Mouse (Mus musculus): ENCODE results near the gene Tmem100.

Tmem100 gene

GRCm38 (mm10) chr11:90019161-90019560 lies 11.0 kb upstream of the Tmem100 start:
- DNase-seq, result peak in 1 of 2 experiments; percentile 58

GRCm38 (mm10) chr11:90025891-90026801 lies 4.0 kb upstream of the Tmem100 start:
- DNase-seq, result peak in 1 of 2 experiments; percentile 51

- no peak for DNase-seq
Observed at GRCm38 (mm10) chr11:90026802-90027174, 3.4 kb upstream of the Tmem100 start.

GRCm38 (mm10) chr11:90027216-90027615 lies 2.9 kb upstream of the Tmem100 start:
- no peak for DNase-seq

- DNase-seq, result no peak
Observed at GRCm38 (mm10) chr11:90028746-90029145, 1.4 kb upstream of the Tmem100 start.

GRCm38 (mm10) chr11:90029354-90029753 lies 794 bp upstream of the Tmem100 start:
- peak; percentile 83 to 87 for DNase-seq

- DNase-seq, result peak; percentile 73 to 77
Observed at GRCm38 (mm10) chr11:90030557-90030956, 409 bp downstream of the Tmem100 start.

- no peak for DNase-seq
Observed at GRCm38 (mm10) chr11:90031076-90031475, 928 bp downstream of the Tmem100 start.

- peak in 1 of 2 experiments; percentile 40 for DNase-seq
Observed at GRCm38 (mm10) chr11:90032807-90033206, 2.7 kb downstream of the Tmem100 start.

- peak in 1 of 2 experiments; percentile 37 for DNase-seq
Observed at GRCm38 (mm10) chr11:90033442-90033841, 3.3 kb downstream of the Tmem100 start.

- no peak for DNase-seq
Observed at GRCm38 (mm10) chr11:90034646-90035045, 4.5 kb downstream of the Tmem100 start.

GRCm38 (mm10) chr11:90035532-90035931 lies 5.4 kb downstream of the Tmem100 start:
- DNase-seq, result no peak

GRCm38 (mm10) chr11:90036416-90036815 lies 6.3 kb downstream of the Tmem100 start:
- DNase-seq, result no peak

GRCm38 (mm10) chr11:90038022-90038421 lies 7.9 kb downstream of the Tmem100 start:
- DNase-seq, result peak; percentile 59 to 75

GRCm38 (mm10) chr11:90044459-90044858 lies 14.3 kb downstream of the Tmem100 start:
- peak in 1 of 2 experiments; percentile 40 for DNase-seq

- no peak for DNase-seq
Observed at GRCm38 (mm10) chr11:90046211-90046610, 16.1 kb downstream of the Tmem100 start.

- DNase-seq, result no peak
Observed at GRCm38 (mm10) chr11:90047271-90047670, 17.1 kb downstream of the Tmem100 start.

GRCm38 (mm10) chr11:90050016-90050415 lies 19.9 kb downstream of the Tmem100 start:
- peak in 1 of 2 experiments; percentile 51 for DNase-seq

- no peak for DNase-seq
Observed at GRCm38 (mm10) chr11:90052785-90053184, 22.6 kb downstream of the Tmem100 start.

GRCm38 (mm10) chr11:90053820-90054219 lies 23.7 kb downstream of the Tmem100 start:
- peak in 1 of 2 experiments; percentile 52 for DNase-seq

GRCm38 (mm10) chr11:90054401-90054800 lies 24.3 kb downstream of the Tmem100 start:
- DNase-seq, result peak; percentile 78 to 83

GRCm38 (mm10) chr11:90057070-90057469 lies 26.9 kb downstream of the Tmem100 start:
- peak in 1 of 2 experiments; percentile 65 for DNase-seq

- no peak for DNase-seq
Observed at GRCm38 (mm10) chr11:90059241-90059640, 29.1 kb downstream of the Tmem100 start.

- DNase-seq, result no peak
Observed at GRCm38 (mm10) chr11:90062657-90063056, 32.5 kb downstream of the Tmem100 start.

Measured in lung, postnatal 4 days (tissue).